Mouse (Mus musculus) heart, postnatal 14 days (tissue): Measurements from ENCODE around the gene Klhl32. TPM values are rescaled to one million over a fixed set of nuclear protein-coding genes. Genes with fewer than 3 reads are reported as not detected.

Experiments
- DNase-seq, 2 experiments: peaks; one replicate each; pipeline ENCODE4 v3.0.0; 2021 to 2022
- intact Hi-C: fragments of 180-260 bp; cut with DNase I; formaldehyde crosslinking; loops from one replicate; pipeline ENCODE4 v1.15.1; 2025
- total RNA-seq, 2 experiments: library from RNA; stranded (reverse); gene quantifications; 2 replicates each; pipeline ENCODE4 v1.2.3; 2021

Klhl32 gene
- total RNA-seq, 2 experiments from 2014 or later: 0.88 TPM

DNA sequence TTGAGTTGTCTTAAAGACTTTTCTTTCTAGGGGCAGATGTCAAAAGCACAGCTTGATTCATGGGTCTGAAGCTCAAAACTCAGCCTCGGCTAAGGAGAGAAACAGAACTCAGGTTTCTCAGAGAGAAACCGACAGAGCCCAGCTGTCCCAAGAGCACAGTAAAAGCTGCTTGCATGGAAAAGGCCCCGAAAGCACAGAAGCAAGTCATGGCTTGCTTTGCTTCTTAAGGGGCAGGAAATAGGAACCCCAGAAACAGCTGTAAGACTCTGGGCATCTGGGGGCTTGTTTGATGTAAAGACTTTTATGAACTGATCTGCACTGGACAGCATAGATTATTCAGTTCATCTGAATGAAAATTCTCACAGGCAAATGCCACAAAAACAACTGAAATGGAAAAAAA is 53.1 kb downstream of the Klhl32 start:
- DNase-seq: no peak
- intact Hi-C loops: no loop called here

DNA sequence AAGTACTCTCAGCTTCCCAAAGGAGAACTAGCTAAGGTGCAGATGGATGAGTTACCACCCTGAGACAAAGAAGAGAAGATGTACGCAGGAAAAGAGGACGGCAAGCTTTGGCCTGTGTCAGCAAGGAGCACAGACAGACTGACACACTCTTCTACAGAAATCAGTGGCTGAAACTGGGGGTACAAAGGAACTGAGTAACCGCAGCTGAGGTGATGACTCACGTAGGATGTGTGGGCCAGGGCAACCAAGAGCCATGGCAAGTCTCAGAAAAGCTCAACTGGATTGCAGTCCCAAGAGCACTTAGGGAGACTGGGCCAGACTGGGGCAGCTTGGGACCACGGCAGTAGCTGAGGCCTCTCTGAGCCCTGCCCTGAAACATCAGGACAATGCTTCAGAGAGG is 53.6 kb downstream of the Klhl32 start:
- intact Hi-C loops: no loop called here
- no peak for DNase-seq

DNA sequence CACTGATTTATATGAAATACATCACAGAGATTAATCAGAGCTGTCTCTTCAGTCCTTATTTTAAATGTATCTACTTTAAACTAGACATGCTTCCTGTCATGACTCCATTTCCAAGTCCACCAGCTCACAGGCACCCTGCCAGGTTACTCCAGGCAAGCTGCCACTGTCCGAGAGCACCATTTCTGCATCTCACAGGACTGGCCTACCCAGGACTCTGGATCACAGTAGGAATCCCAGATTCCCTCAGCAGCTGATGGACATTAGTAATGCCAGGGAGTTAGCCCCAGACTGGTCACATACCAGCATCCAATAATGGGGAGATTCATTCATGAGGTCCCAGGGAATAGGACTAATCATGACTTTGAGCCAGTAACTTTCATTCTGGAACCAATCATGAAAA is 54.7 kb downstream of the Klhl32 start:
- peak; percentile 47 to 65 for DNase-seq
- intact Hi-C loops: no loop called here

DNA sequence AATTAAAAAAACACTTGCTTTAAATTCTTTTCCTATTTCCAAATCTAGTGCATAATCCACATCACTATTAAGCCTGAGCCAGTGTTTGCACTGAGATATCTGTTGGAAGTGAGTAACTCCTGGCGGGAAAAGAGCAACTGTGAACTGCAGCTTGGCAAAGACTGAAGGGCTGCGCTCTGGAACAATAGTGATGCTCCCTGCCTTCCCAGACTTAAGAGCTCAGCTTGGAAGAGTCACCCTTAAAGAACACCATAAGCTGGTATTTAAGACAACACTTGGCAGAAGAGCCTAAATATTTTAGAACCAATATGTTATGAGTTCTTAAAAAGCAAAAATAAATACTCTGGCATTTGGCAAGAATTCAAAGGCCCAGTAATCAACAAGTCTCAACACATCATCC is 55.7 kb downstream of the Klhl32 start:
- no peak for DNase-seq
- intact Hi-C loops: no loop called here

DNA sequence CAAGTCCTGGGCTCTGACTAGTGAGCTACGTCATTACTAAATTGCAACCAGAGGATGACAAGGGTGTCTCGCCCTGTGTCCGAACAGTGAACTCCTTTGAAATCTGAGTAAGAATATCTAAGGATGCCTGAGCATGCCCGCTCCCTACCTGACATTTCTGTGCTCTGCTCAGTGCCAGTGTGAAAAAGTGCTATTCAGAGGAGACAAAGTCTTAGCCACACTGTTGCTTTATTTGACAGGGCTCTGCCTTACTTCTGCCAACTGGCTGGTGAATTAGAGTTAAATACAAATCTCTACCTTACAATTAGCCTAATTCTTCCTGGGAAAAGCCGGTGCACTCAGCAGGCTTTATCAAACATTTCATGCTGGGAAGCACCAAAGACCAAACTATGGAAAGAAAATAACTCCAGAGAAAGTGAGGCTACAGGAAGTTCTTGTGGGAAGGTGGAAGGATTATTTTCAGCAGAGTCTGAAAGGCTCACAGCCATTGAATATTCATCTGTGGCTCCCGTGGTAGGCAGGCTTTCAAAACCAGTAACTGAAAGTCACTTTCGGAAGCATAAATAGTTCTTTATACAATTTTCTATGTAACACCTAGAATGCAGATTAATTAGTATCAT is 57.1 kb downstream of the Klhl32 start:
- no peak for DNase-seq
- intact Hi-C loops: no loop called here

DNA sequence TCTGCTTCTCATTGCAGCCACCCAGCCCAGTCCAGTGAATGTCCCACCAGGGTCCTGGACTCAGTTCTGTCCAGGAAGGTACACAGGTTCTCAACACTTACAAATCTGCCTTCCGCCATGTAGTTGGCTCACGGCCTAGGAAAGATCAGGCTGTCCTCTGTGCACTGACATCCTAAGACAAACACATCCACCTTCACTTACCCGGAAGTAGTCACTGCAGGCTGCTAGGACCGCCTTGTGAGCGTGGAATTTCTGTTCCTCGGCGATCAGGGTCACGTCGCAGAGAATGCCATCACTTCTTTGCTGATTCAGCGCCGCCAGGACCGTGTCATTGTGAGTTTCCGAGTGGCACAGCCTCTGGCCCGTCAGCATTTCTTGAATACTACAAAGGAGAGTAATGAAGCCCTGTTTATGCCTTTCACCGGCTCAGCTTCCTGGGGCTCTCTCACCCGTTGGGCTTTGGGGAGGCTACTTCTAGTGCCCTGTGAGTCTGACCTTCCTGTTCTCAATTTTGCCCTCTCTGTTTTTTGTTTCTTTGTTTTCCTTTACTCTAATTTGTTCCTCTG is 58.4 kb downstream of the Klhl32 start:
- intact Hi-C loops: no loop called here
- DNase-seq: no peak

DNA sequence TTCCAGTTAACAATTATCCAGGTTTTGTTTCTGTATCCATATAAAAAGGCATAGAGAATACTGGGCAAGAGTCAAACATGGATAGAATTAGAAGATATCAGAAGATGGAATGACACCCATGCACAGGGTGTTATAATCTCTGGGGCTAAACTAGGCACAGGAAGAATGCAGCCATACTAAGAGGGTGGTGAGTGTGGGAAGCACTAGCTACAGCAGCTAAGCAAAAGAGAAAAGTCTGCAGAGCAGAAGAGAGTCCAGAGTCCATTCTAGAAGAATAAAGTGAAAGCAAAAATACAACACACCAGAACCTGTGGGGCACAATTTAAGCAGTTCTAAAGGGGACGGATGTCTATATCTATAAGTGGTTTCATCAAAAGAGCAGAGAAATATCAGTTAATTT is 61.6 kb downstream of the Klhl32 start:
- intact Hi-C loops: no loop called here
- no peak for DNase-seq

DNA sequence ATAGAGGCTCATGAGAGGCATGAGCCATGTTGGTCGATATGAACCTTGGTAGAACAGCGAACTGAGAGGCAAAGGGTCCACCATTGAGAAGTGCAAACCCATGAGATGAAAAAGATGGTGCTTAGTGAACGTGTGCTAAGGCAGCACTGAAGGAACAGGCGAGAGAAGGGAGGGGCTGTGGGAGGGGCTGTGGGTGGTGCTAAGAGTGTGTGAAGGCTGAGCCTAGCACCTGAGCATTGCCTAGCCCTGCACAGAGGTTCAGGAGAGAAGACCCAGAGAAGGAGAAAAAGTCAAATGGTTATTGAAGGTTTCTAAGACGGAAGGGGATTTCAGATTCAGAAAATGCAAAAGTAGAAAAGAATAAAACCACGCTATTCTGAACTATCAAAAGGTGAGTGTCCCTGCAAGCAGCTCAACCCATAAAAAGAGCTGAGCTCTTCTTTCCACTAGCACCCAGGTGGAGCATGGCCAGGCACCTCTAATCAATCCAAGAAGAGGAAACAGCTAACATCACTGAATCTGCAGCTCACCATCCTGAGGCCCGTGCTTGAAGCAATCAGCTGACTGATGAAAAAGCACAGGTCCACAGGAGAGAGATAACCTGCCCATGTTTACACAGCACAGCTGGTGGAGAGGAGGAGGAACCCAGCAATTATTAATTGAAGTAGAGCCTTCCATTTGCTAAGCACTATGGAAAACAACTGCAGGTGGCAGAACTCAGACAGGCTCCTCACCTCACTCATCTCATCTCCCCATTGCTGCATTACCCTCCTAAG is 65.0 kb downstream of the Klhl32 start:
- no peak for DNase-seq
- intact Hi-C loops: no loop called here

DNA sequence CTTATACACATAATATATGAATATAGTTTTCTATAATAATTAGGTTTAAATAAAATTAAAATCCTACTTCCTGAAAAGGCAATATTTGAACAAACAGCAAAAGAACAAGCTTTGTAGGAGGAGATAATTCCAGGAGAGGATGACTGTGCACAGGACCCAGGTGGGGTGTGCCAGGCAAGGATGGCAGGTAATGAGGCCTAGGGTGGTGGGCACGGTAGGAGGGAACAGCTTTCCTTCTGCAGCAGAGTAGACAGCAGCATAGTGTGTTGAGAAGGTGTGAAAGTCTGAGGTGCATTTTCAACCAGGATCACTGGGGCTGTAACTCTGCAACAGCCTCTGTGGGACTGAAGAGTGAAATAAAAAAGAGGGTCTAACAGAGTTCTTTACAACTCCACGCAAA is 85.0 kb downstream of the Klhl32 start:
- intact Hi-C loops: no loop called here
- DNase-seq: no peak

DNA sequence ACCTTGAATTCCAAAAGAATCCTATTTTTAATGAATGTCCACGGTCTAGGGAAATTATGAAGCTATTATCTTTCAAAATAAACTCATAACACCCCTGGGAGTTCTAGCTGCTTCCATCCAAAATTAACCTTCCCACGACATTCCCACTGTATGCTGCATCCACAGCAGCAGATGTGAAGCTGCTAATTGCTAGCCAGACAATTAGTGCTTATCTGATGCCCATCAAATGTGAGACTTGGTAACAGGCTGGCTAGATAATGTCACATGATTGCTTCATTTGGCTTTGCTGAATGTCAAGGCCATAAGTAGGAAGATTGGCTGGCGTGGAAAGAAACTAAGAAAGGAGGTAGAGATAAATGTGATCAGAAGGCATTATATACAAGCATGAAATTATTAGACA is 85.5 kb downstream of the Klhl32 start:
- intact Hi-C loops: no loop called here
- DNase-seq: no peak

DNA sequence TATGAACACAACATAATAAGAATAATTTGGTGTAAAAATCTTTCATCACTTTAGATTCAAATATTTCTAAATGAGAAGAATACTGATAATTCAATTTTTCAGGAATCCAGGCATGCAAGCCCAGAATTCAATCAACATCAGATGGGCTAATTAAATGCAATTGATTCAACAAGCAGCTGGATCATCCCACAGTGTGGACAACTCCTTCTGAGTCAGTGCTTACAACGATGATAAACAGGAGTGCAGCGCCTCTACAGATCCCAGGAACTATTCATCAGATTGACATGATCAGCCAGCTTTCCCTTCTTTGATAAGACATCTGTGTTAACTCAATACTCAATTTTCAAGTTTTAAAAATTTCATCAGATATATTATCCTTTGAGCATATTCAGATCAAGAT is 86.4 kb downstream of the Klhl32 start:
- intact Hi-C loops: no loop called here
- no peak for DNase-seq

DNA sequence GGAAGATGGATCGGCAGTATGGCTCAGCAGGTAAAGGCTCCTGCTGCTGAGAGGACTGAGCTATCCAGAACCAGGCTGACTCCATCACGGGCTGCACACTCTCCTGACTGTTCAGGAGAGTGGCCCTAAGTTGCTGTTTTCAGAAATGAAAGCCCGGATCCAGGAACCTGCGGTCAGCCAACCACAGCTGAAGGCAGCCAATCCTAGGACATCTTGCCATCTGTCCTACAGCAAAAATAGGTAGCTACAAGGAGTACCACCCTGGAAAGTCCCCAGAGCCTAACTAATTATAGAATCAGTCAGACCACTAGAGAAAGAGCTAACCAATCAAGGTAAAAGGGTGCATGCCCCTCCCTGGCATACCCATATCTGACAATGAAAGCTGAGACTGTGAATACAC is 87.5 kb downstream of the Klhl32 start:
- DNase-seq: no peak
- intact Hi-C loops: no loop called here

DNA sequence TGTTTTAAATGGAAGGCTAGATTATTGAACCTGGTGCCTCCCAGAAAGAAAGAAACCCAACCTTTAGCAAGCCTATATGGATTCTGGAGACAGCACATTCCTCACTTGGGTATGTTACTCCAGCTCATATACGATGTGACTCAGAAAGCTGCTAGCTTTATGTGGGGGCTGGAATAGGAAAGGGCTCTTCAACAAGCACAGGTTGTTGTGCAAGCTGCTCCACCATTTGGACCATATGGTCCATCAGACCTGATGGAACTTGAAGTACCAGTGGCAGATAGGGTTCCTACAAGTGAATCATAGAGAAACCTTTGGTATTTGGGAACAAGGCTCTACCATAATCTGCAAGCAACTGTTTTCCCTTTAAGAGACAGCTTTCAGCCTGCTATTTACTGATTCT is 92.0 kb downstream of the Klhl32 start:
- DNase-seq: no peak
- intact Hi-C loops: no loop called here

DNA sequence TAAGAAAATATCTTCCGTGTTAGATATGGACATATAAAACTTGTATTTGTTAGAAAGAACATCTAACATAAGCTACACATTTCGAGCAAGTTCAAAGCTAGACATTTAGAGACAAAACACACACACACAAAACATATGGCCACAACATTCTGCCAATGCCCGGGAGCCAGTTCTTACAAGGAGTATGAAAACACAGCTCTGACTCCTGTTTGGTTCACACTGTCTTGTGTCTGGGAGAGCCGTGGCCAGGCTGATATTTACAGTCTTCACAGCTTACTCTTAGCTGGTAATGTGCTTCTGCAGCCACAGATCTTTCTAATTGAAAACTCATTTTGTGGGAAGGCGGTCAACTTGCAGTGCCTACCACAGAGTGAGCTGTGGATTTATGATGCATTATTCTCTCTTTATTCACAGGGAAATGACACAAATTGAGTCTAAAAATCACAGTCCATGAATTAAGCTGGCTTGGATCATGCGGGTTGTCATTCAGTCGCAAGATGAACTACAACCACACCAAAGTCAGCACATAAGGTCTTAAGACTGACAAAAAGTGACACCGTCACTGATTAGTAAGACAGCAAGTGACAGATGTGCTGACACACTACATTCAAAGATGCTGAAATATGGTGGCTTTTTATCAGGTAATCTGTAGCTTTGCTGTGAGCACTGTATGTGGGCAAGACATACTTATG is 98.3 kb downstream of the Klhl32 start:
- no peak for DNase-seq
- intact Hi-C loops: no loop called here

DNA sequence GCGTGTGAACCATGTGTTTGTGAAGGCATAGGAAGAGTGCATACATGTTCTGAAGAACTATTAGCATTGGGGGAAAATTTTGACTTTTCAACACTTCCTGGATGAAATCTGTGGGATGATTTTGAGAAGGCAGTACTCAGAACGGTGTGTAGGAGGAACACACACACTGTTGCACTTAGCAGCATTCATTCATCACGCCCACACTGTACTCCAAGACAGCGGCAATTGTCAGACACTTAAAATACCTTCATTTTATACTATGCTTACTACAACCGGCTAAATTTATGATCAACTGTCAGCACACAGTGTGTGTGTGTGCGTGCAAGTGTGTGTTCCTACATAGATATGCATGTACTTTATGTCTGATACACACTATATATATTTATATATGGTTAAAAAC is 113.8 kb downstream of the Klhl32 start:
- intact Hi-C loops: no loop called here
- no peak for DNase-seq

DNA sequence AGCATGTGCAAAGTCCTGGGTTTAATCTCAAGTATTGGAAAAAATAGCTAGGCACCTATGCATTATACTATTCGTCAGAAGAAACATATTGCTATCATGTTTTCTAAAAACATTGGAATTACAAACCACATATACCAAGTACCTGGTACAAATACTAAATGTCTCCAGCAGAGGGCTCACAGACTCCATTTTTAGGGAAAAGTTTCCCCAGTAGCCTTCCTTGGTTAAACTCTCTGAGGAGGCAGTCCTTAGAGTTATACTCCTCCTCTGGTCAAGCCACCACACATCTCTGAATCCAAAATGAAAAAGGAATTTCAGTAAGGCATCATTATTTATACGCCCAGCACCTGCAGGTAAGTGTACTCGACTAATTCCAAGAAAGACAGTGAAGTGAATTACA is 130.1 kb downstream of the Klhl32 start:
- DNase-seq: peak; percentile 17 to 69
- intact Hi-C loops: loop anchor here (1.0 kb wide), 1 partner anchor 176 kb away; no protein-coding TSS in a partner anchor

DNA sequence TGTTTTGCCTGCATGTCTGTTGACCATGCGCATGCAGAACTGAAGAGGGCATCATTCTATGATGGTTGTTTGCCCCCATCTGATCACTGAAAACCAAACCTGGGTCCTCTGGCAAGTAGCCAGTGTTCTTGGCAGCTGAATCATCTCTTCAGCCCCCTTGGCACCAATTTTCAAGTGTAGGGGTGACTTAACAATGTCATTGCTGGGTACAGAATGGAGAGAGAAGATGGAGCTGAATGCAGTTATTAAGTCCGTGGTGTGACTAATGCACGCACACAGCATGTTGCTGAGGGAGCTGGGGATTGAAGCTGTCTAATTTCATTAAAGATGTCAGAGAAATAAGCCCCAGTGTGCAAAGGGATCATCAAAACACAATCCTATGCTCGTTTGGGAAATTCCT is 135.4 kb downstream of the Klhl32 start:
- no peak for DNase-seq
- intact Hi-C loops: no loop called here

DNA sequence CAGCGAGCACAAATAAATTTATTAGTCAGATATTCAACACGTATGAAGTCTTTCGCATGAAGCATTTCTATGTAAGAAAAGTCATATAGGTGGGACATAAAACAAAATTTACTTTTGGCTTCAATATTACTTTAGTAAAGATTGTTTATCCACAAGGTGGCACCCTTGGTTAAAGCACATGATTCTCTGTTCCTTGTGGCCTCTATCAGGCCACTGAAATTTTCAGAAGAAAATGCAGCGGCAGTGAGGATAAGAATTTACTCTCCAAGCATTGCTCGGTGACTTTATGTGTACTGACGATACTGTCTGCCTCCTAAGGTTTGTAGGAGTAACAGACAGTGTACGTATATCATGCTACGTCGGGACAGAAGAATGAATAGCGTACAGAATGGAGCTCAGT is 136.6 kb downstream of the Klhl32 start:
- no peak for DNase-seq
- intact Hi-C loops: no loop called here

DNA sequence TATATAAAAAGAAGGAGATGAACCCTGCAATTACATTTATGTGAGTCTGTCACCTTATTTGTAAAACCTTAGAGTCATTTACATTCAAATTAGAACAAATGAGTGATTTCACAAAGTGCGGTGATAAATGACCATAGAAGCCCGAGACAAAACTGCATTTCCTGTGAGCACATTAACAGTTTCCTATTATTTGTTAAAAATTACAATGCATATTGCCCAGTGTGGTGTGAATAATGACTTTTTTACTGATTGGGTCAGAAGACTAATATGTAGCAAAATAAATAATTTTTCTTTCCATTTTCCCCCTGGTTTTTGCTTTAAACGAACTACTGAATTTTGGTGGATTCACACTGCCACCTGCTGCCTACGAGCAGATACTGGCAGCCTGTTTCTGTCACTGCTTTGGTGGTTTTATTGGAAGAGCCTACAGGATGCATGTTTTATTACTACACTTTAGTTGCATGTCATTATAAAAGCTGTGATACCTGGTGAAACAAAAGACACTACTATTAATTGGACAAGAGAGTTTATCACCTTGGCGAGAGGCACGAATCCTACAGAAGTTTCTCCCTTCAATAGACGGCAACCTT is 152.3 kb downstream of the Klhl32 start:
- DNase-seq: no peak
- intact Hi-C loops: no loop called here

DNA sequence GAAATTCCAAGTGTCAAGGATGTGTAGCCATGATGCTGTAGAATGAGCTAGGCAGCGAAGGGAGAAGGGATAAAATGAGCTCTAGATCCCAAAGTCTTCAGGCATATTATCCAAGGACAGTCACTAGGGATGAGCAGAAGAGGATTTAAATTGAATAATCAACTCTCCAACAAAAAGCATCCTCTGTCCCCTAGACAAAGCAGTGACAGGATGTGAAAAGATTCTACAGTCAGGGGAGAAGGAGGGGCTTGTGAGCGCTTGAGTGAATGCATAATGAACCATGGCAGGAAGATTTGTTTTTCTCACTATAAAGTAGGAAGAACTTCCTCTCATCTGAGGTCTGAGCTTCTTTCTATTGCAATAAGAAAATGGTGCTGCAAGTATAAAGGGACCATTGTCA is 170.8 kb downstream of the Klhl32 start:
- DNase-seq: no peak
- intact Hi-C loops: no loop called here

DNA sequence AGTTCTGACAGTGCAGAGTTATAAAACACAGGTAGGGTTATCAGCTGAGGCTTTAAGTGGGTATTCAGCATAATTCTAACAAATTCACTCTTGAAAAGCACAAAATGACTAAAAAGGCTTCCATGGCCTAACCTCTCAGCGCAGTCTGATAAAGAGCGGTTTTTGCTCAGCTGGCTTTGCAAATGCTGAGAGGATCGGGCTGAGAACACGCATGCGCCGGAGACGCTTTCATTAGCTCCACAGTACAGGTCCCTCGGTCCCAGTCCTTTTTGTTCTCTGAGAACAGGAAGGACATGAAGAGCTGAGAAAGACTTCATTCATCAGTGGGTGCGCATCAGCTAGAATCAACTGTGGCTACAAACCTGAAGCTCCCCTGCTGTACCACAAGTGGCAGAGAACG is 180.9 kb downstream of the Klhl32 start:
- intact Hi-C loops: no loop called here
- no peak for DNase-seq
